Mouse (Mus musculus) myocyte (in vitro differentiated cells): Measurements from ENCODE around the gene Agmat. TPM values are rescaled to one million over a fixed set of nuclear protein-coding genes. Genes with fewer than 3 reads are reported as not detected.

Experiments
- H3K27me3 ChIP-seq: one replicate; pipeline ENCODE4 v1.6.1; 2011; ENCODE audit not compliant: control insufficient read depth, insufficient read depth, insufficient read length
- H3K36me3 ChIP-seq: one replicate; pipeline ENCODE4 v1.6.1; 2011; ENCODE audit not compliant: control insufficient read depth, insufficient read depth
- H3K4me2 ChIP-seq: one replicate; pipeline ENCODE4 v1.6.1; 2011; ENCODE audit warnings: low read depth, control low read depth
- H3K4me3 ChIP-seq: one replicate; pipeline ENCODE4 v1.5.1; 2011; ENCODE audit warnings: mild to moderate bottlenecking, control low read depth, moderate library complexity
- H3K79me2 ChIP-seq: one replicate; pipeline ENCODE4 v1.6.1; 2011; ENCODE audit not compliant: control insufficient read depth, insufficient read depth
- H3ac ChIP-seq: one replicate; pipeline ENCODE4 v1.6.1; 2011; ENCODE audit not compliant: control insufficient read depth, insufficient read length
- CEBPB ChIP-seq: IDR thresholded peaks from 2 replicates; pipeline ENCODE4 v1.6.1; 2011; ENCODE audit warnings: mild to moderate bottlenecking, moderate library complexity; ENCODE audit not compliant: poor library complexity, insufficient read depth, severe bottlenecking
- E2F4 ChIP-seq: IDR thresholded peaks from one replicate; pipeline ENCODE4 v1.6.1; 2011; ENCODE audit warnings: mild to moderate bottlenecking, control low read depth, moderate library complexity; ENCODE audit not compliant: insufficient read depth
- MAX ChIP-seq: IDR thresholded peaks from one replicate; pipeline ENCODE4 v1.6.1; 2011; ENCODE audit warnings: low read depth, mild to moderate bottlenecking, control low read depth
- MYOD1 ChIP-seq, 3 experiments: IDR thresholded peaks; one replicate each; pipeline ENCODE4 v1.6.1; 2011; ENCODE audit warnings: control low read depth in 2 of 3, low read depth in 2 of 3, mild to moderate bottlenecking in 2 of 3, moderate library complexity in 1 of 3; ENCODE audit not compliant: insufficient read length in 2 of 3, control insufficient read depth in 1 of 3
- MYOG ChIP-seq, 3 experiments: IDR thresholded peaks; one replicate each; pipeline ENCODE4 v1.6.1; 2011; ENCODE audit warnings: control low read depth in 2 of 3, low read depth in 2 of 3, mild to moderate bottlenecking in 2 of 3; ENCODE audit not compliant: insufficient read length in 2 of 3, control insufficient read depth in 1 of 3, insufficient read depth in 1 of 3
- POLR2A ChIP-seq: IDR thresholded peaks from one replicate; pipeline ENCODE4 v1.6.1; 2011; ENCODE audit warnings: low read depth, mild to moderate bottlenecking, control low read depth, moderate library complexity; ENCODE audit not compliant: insufficient read length
- POLR2AphosphoS2 ChIP-seq: IDR thresholded peaks from one replicate; pipeline ENCODE4 v1.6.1; 2011; ENCODE audit warnings: low read depth, control low read depth; ENCODE audit not compliant: insufficient read length
- REST ChIP-seq: IDR thresholded peaks from one replicate; pipeline ENCODE4 v1.6.1; 2011; ENCODE audit warnings: mild to moderate bottlenecking, control low read depth, moderate library complexity; ENCODE audit not compliant: insufficient read depth, insufficient read length
- SRF ChIP-seq: IDR thresholded peaks from one replicate; pipeline ENCODE4 v1.6.1; 2011; ENCODE audit warnings: low read depth; ENCODE audit not compliant: control insufficient read depth, insufficient read length
- TCF12 ChIP-seq: IDR thresholded peaks from one replicate; pipeline ENCODE4 v1.6.1; 2011; ENCODE audit warnings: mild to moderate bottlenecking, control low read depth; ENCODE audit not compliant: poor library complexity, insufficient read depth, severe bottlenecking
- TCF3 ChIP-seq: IDR thresholded peaks from one replicate; pipeline ENCODE4 v1.6.1; 2011; ENCODE audit warnings: low read depth, control low read depth; ENCODE audit not compliant: insufficient read length
- USF1 ChIP-seq: IDR thresholded peaks from one replicate; pipeline ENCODE4 v1.6.1; 2011; ENCODE audit warnings: low read depth, mild to moderate bottlenecking, control low read depth, moderate library complexity
- polyA plus RNA-seq: library from polyadenylated mRNA; unstranded; fragments of >200 nt; fragmentation: generic; extraction: Trizol; gene quantifications from one replicate; pipeline ENCODE4 v1.2.1, GENCODE M21; 2012; ENCODE audit warnings: missing spikeins

Gene Agmat
- polyA plus RNA-seq, 1 experiment, result 0.72 TPM

DNA sequence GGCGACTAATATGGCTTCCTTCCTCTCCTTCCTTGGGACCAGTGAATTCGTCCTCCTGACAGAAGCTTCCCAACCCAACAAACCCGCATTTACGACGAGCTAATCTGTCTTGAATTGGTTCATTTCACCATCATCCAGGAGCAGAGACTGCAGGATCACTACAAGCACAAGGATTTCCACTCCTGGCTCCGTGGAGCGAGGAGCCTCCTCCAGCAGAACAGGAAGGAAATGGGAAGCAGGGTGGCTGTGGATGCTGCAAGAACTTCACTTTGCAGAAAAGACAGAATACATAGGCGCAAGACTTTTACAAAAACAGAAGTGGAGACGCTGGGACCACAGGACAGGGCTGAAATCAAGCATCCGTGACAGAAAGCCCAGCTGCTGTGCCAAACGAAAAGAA is 21.9 kb upstream of the Agmat start:
- no peak overlapping the region for H3K4me3 ChIP-seq

DNA sequence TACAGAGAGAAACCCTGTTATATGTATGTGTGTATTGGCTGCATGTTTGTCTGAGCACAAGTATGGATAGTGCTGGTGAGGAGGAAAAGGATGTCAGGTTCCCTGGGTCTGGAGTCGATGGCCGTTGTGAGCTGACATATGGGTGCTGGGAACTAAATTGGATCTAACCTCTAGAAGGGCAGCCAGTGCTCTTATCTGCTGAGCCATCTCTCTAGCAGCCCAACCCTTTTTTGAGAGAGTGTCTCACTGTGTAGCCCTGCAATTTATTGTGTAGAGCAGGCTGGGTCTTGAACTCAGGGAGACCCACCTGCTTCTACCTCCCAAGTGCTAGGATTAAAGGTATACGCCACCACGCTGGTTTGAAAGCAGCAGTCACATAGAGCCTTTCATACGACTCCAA is 21.2 kb upstream of the Agmat start:
- TF ChIP-seq REST, result no peak
- no peak for TF ChIP-seq POLR2A
- no peak for TF ChIP-seq E2F4
- TF ChIP-seq CEBPB, result no peak
- TF ChIP-seq TCF12, result no peak
- no peak for TF ChIP-seq TCF3
- no peak for TF ChIP-seq SRF
- no peak for TF ChIP-seq MYOD1 (IDR thresholded peaks at IDR 0.05; ENCODE audit: control insufficient read depth in 1 of 3, insufficient read length in 2 of 3, low read depth in 2 of 3)
- TF ChIP-seq USF1, result no peak
- TF ChIP-seq MYOG (IDR thresholded peaks at IDR 0.05; ENCODE audit: control insufficient read depth in 1 of 3, insufficient read depth in 1 of 3, insufficient read length in 2 of 3, low read depth in 2 of 3), result no peak
- TF ChIP-seq POLR2AphosphoS2, result no peak
- no peak for TF ChIP-seq MAX
- Histone ChIP-seq H3K4me2 (no peak overlapping the region), H3K27me3 (no peaks in the 10 kb centered on the region), H3K4me3 (no peak overlapping the region), H3ac (no peak overlapping the region), H3K79me2 (peaks cover 25% of the 10 kb centered on the region), H3K36me3 (peaks cover 6% of the 10 kb centered on the region)

More for the DNA sequence above, 21.9 kb upstream of the Agmat start:
- peaks cover 32% of the 10 kb centered on the region for H3K79me2 ChIP-seq
- H3K4me2 ChIP-seq, result no peak overlapping the region
- TF ChIP-seq POLR2A, result no peak
- TF ChIP-seq E2F4, result no peak
- TF ChIP-seq SRF, result no peak
- no peak for TF ChIP-seq CEBPB
- TF ChIP-seq REST, result no peak
- TF ChIP-seq TCF3, result no peak
- peaks cover 10% of the 10 kb centered on the region for H3K36me3 ChIP-seq
- H3ac ChIP-seq, result no peak overlapping the region
- H3K27me3 ChIP-seq, result no peaks in the 10 kb centered on the region

DNA sequence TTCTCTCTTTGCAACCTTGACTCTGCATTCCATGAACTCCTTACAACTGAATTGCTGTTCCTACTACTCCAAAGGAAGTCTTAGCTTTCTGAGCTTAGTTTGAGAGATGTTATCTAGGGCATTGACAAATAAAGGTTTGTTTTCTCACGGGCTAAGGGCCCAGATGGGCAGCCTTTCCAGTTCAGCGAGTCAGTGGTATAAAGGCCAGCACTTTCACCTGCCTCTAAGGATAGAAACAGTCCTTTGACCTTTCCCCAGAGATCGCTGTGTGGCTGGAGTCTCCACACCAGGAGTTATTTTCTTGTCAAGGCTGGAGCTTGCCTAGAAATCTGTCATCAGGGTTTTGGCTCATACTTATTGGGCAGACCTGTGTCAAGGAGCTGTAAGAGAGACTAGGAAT is 20.7 kb upstream of the Agmat start:
- no peaks in the 10 kb centered on the region for H3K27me3 ChIP-seq
- peaks cover 21% of the 10 kb centered on the region for H3K79me2 ChIP-seq
- peaks cover 1% of the 10 kb centered on the region for H3K36me3 ChIP-seq
- H3K4me3 ChIP-seq, result no peak overlapping the region
- H3K4me2 ChIP-seq, result no peak overlapping the region
- TF ChIP-seq POLR2A (no peak), CEBPB (no peak), USF1 (no peak), REST (no peak), MAX (no peak)
- H3ac ChIP-seq, result no peak overlapping the region

DNA sequence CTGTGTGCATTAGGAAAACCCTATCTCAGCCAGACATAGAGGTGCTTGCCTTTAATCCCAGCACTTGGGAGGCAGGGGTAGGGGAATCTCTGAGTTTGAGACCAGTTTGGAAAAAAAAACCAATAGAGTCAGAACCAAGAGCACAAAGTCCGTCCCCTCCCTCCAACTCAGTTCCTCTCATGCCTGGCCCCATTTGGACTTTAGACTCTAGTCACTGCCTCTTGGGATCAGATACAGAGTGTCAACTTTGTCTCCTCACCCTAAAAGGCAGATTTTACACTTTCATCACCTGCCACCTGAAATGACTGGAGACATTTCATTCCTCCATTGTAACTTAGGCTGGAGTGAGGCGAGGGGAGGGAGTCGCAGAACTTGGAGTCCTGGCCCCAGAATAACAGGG is 17.2 kb upstream of the Agmat start:
- H3K27me3 ChIP-seq, result no peaks in the 10 kb centered on the region
- H3K79me2 ChIP-seq, result no peaks in the 10 kb centered on the region
- H3K4me3 ChIP-seq, result no peak overlapping the region
- no peak overlapping the region for H3K4me2 ChIP-seq
- no peak for TF ChIP-seq TCF3
- no peak for TF ChIP-seq POLR2A
- TF ChIP-seq REST, result no peak
- no peak for TF ChIP-seq TCF12
- no peak for TF ChIP-seq POLR2AphosphoS2
- TF ChIP-seq MAX, result no peak
- no peak for TF ChIP-seq MYOD1 (IDR thresholded peaks at IDR 0.05; ENCODE audit: control insufficient read depth in 1 of 3, insufficient read length in 2 of 3, low read depth in 2 of 3)
- no peak for TF ChIP-seq CEBPB
- H3K36me3 ChIP-seq, result no peaks in the 10 kb centered on the region
- no peak overlapping the region for H3ac ChIP-seq

DNA sequence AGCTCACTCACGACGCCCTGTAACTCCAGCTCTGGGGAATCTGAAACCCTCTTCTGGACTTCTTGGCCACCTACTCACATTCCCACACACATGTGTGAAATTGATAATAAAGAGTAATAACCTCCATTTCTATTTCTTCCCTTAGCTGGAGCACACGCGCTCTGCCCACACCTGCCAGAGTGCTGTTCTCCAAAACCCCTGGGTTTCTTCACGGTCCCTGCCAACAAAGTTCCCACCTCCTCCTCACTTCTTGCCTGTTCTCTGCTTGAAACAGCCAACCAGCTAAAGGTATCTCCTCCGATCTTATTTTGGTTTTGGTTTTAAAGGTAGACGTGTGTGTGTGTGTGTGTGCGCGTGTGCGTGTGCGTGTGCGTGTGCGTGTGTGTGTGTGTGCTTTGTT is 16.1 kb upstream of the Agmat start:
- Histone ChIP-seq H3K27me3 (no peaks in the 10 kb centered on the region), H3K4me3 (no peak overlapping the region), H3K36me3 (no peaks in the 10 kb centered on the region), H3ac (no peak overlapping the region), H3K79me2 (no peaks in the 10 kb centered on the region), H3K4me2 (no peak overlapping the region)
- no peak for TF ChIP-seq POLR2A

DNA sequence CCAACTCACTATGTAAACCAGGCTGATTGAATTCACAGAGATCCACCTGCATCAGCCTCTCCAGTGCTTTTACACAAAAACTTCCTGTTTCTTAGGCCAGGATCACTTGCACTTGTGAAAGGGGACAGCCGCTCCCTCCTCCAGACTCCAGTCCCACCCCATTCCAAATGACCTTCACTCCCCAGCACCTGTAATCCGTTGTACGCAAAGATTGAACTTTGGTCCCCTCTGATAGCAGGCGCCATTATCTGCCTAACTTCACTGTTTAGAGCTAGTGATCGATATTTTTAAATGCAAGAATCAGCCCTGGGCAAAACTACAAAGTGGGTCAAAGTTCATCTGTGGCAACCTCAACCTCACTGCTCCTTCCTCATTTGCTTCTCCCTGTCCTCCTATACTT is 14.7 kb upstream of the Agmat start:
- Histone ChIP-seq H3K27me3 (no peaks in the 10 kb centered on the region), H3K4me2 (no peak overlapping the region), H3ac (no peak overlapping the region), H3K79me2 (no peaks in the 10 kb centered on the region), H3K36me3 (no peaks in the 10 kb centered on the region), H3K4me3 (no peak overlapping the region)
- TF ChIP-seq MYOD1 (IDR thresholded peaks at IDR 0.05; ENCODE audit: control insufficient read depth in 1 of 3, insufficient read length in 2 of 3, low read depth in 2 of 3) (no peak), TCF3 (no peak), MAX (no peak), E2F4 (no peak), CEBPB (no peak), SRF (no peak), USF1 (no peak), MYOG (IDR thresholded peaks at IDR 0.05; ENCODE audit: control insufficient read depth in 1 of 3, insufficient read depth in 1 of 3, insufficient read length in 2 of 3, low read depth in 2 of 3) (no peak), TCF12 (no peak), POLR2AphosphoS2 (no peak), REST (no peak), POLR2A (no peak)
